Mouse (Mus musculus) midbrain, embryonic 12.5 days (tissue): ENCODE measurements around the gene Abca7. TPM values are rescaled to one million over a fixed set of nuclear protein-coding genes. Genes with fewer than 3 reads are reported as not detected.

Source experiments
- ATAC-seq: fragments of 200-750 bp; cut with Nextera tagmentation; 2 replicates; pipeline ENCODE4 v1.8.0; 2017; ENCODE audit warnings: low read depth, moderate TSS enrichment, moderate library complexity; ENCODE audit not compliant: low FRiP score
- H3K27ac ChIP-seq: fragments of 300-500 bp; sonication (generic); replicated peaks from 2 replicates; pipeline ENCODE4 v1.5.1; 2016; ENCODE audit warnings: mild to moderate bottlenecking
- H3K27me3 ChIP-seq: fragments of 300-500 bp; sonication (generic); 2 replicates; pipeline ENCODE4 v1.6.1; 2016; ENCODE audit warnings: mild to moderate bottlenecking
- H3K36me3 ChIP-seq: fragments of 300-500 bp; sonication (generic); 2 replicates; pipeline ENCODE4 v1.6.1; 2016
- H3K4me1 ChIP-seq: fragments of 300-500 bp; sonication (generic); 2 replicates; pipeline ENCODE4 v1.6.1; 2016
- H3K4me2 ChIP-seq: fragments of 300-500 bp; sonication (generic); replicated peaks from 2 replicates; pipeline ENCODE4 v1.6.1; 2016; ENCODE audit warnings: mild to moderate bottlenecking, moderate library complexity
- H3K4me3 ChIP-seq: fragments of 300-500 bp; sonication (generic); 2 replicates; pipeline ENCODE4 v1.5.1; 2016; ENCODE audit warnings: mild to moderate bottlenecking
- H3K9ac ChIP-seq: fragments of 300-500 bp; sonication (generic); replicated peaks from 2 replicates; pipeline ENCODE4 v1.6.1; 2016; ENCODE audit warnings: mild to moderate bottlenecking, moderate library complexity
- H3K9me3 ChIP-seq: fragments of 300-500 bp; sonication (generic); 2 replicates; pipeline ENCODE4 v1.6.1; 2016; ENCODE audit warnings: mild to moderate bottlenecking
- WGBS: fragments of 180-500 bp; shearing (Covaris S2); methylation state at CpG from one replicate; pipeline ENCODE4 v1.1.7; 2016; 5-methylcytosine and 5-hydroxymethylcytosine counted together
- polyA plus RNA-seq: library from polyadenylated mRNA; unstranded; fragments of >200 nt; fragmentation: Nextera tagmentation; extraction: Ambion mirVana; gene quantifications from 2 replicates; pipeline ENCODE4 v1.2.1, GENCODE M21; 2016

The Abca7 gene
- polyA plus RNA-seq, 1 experiment from 2014 or later: 7.6 TPM

GRCm38 (mm10) chr10:79986232-79986878, 9.9 kb upstream of the Abca7 start:
- no peak for ATAC-seq

GRCm38 (mm10) chr10:79986963-79987362, 9.3 kb upstream of the Abca7 start:
- Histone ChIP-seq H3K4me1 (peaks cover 41% of the 10 kb centered on the region), H3K4me3 (peak overlapping the region; percentile 1; the same call in 1 of the 2 replicates), H3K36me3 (no peaks in the 10 kb centered on the region), H3K9me3 (0 out of 2 replicates have a peak, but pooled peaks cover 4% of the 10 kb centered on the region), H3K27ac (no peak overlapping the region), H3K27me3 (peaks cover 48% of the 10 kb centered on the region), H3K9ac (peak overlapping the region; percentile 8), H3K4me2 (peak overlapping the region; percentile 7; the same call in 1 of the 2 replicates)
- WGBS: 6% methylated on average over 11 of the region's 11 CpGs
- no peak for ATAC-seq

More at GRCm38 (mm10) chr10:79986232-79986878, 9.9 kb upstream of the Abca7 start:
- Histone ChIP-seq H3K9me3 (no peaks in the 10 kb centered on the region), H3K36me3 (0 out of 2 replicates have a peak, but pooled peaks cover 1% of the 10 kb centered on the region), H3K27me3 (peaks cover 48% of the 10 kb centered on the region), H3K4me3 (peak overlapping the region; percentile 79), H3K27ac (peak overlapping the region; percentile 92), H3K9ac (peak overlapping the region; percentile 68; the same call in 1 of the 2 replicates), H3K4me2 (peak overlapping the region; percentile 89), H3K4me1 (peaks cover 44% of the 10 kb centered on the region)
- 48% methylated on average over 6 of the region's 6 CpGs for WGBS

- H3K9me3 ChIP-seq: 0 out of 2 replicates have a peak, but pooled peaks cover 4% of the 10 kb centered on the region
- no peaks in the 10 kb centered on the region for H3K36me3 ChIP-seq
- no peak for ATAC-seq
- H3K4me3 ChIP-seq: peak overlapping the region; percentile 47
- peak overlapping the region; percentile 54 for H3K4me2 ChIP-seq
- peak overlapping the region; percentile 50 for H3K9ac ChIP-seq
- H3K27ac ChIP-seq: 0 out of 2 replicates have a peak overlapping the region, but pooled peaks have one; percentile 20
- peaks cover 33% of the 10 kb centered on the region for H3K4me1 ChIP-seq
- H3K27me3 ChIP-seq: peaks cover 48% of the 10 kb centered on the region
- 12% methylated on average over 27 of the region's 27 CpGs for WGBS
These were observed 8.4 kb upstream of the Abca7 start for GRCm38 (mm10) chr10:79987771-79988505.

- peak within 1 kb of the TSS; percentile 47 for H3K4me3 ChIP-seq
- peaks cover 26% of the 10 kb centered on the region for H3K4me1 ChIP-seq
- no peak for ATAC-seq
- H3K4me2 ChIP-seq: peak within 1 kb of the TSS; percentile 54
- 1% methylated on average over 59 of the region's 59 CpGs for WGBS
- H3K36me3 ChIP-seq: no peaks in the 10 kb centered on the region
- 0 out of 2 replicates have a peak within 1 kb of the TSS, but pooled peaks have one; percentile 20 for H3K27ac ChIP-seq
- 0 out of 2 replicates have a peak, but pooled peaks cover 4% of the 10 kb centered on the region for H3K9me3 ChIP-seq
- H3K9ac ChIP-seq: peak within 1 kb of the TSS; percentile 50
- peaks cover 48% of the 10 kb centered on the region for H3K27me3 ChIP-seq
These were observed 7.6 kb upstream of the Abca7 start, which contains the start of gene Cnn2 for GRCm38 (mm10) chr10:79988506-79989271. TSS of gene Cnn2 (plus strand) at chr10:79988584.

- Histone ChIP-seq H3K4me3 (peak overlapping the region; percentile 47), H3K27ac (no peak overlapping the region), H3K4me2 (peak overlapping the region; percentile 54), H3K9me3 (0 out of 2 replicates have a peak, but pooled peaks cover 4% of the 10 kb centered on the region), H3K36me3 (no peaks in the 10 kb centered on the region), H3K27me3 (peaks cover 48% of the 10 kb centered on the region), H3K9ac (0 out of 2 replicates have a peak overlapping the region, but pooled peaks have one; percentile 11), H3K4me1 (peaks cover 25% of the 10 kb centered on the region)
- no peak for ATAC-seq
- 26% methylated on average over 8 of the region's 8 CpGs for WGBS
These were observed 7.0 kb upstream of the Abca7 start for GRCm38 (mm10) chr10:79989272-79989786.

- Histone ChIP-seq H3K4me3 (peak overlapping the region; percentile 22; the same call in 1 of the 2 replicates), H3K36me3 (no peaks in the 10 kb centered on the region), H3K27me3 (peaks cover 48% of the 10 kb centered on the region), H3K9ac (no peak overlapping the region), H3K27ac (no peak overlapping the region), H3K4me1 (peaks cover 25% of the 10 kb centered on the region), H3K9me3 (0 out of 2 replicates have a peak, but pooled peaks cover 4% of the 10 kb centered on the region), H3K4me2 (peak overlapping the region; percentile 54)
- ATAC-seq: no peak
- 18% methylated on average over 15 of the region's 15 CpGs for WGBS
These were observed 6.4 kb upstream of the Abca7 start for GRCm38 (mm10) chr10:79989870-79990269.

- Histone ChIP-seq H3K9ac (no peak overlapping the region), H3K27ac (no peak overlapping the region), H3K4me3 (no peak overlapping the region), H3K36me3 (no peaks in the 10 kb centered on the region), H3K4me1 (peaks cover 19% of the 10 kb centered on the region), H3K27me3 (peaks cover 48% of the 10 kb centered on the region), H3K9me3 (0 out of 2 replicates have a peak, but pooled peaks cover 4% of the 10 kb centered on the region), H3K4me2 (no peak overlapping the region)
- ATAC-seq: no peak
- WGBS: 59% methylated on average over 12 of the region's 12 CpGs
These were observed 5.2 kb upstream of the Abca7 start for GRCm38 (mm10) chr10:79991099-79991498.

- Histone ChIP-seq H3K27ac (no peak overlapping the region), H3K4me3 (no peak overlapping the region), H3K9me3 (0 out of 2 replicates have a peak, but pooled peaks cover 4% of the 10 kb centered on the region), H3K4me2 (no peak overlapping the region), H3K4me1 (peaks cover 17% of the 10 kb centered on the region; the same call in 1 of the 2 replicates), H3K9ac (no peak overlapping the region), H3K36me3 (no peaks in the 10 kb centered on the region), H3K27me3 (peaks cover 46% of the 10 kb centered on the region)
- 85% methylated on average over 6 of the region's 6 CpGs for WGBS
- ATAC-seq: no peak
These were observed 4.7 kb upstream of the Abca7 start for GRCm38 (mm10) chr10:79991548-79991947.

- Histone ChIP-seq H3K9me3 (0 out of 2 replicates have a peak, but pooled peaks cover 4% of the 10 kb centered on the region), H3K4me3 (no peak overlapping the region), H3K27me3 (peaks cover 32% of the 10 kb centered on the region), H3K4me2 (no peak overlapping the region), H3K27ac (no peak overlapping the region), H3K36me3 (no peaks in the 10 kb centered on the region), H3K4me1 (peaks cover 17% of the 10 kb centered on the region), H3K9ac (no peak overlapping the region; the same call in 1 of the 2 replicates)
- no peak for ATAC-seq
- WGBS: 92% methylated on average over 16 of the region's 16 CpGs
These were observed 1.7 kb upstream of the Abca7 start for GRCm38 (mm10) chr10:79994397-79995115.

- Histone ChIP-seq H3K9ac (no peak overlapping the region), H3K27me3 (peaks cover 31% of the 10 kb centered on the region), H3K9me3 (0 out of 2 replicates have a peak, but pooled peaks cover 4% of the 10 kb centered on the region), H3K4me2 (no peak overlapping the region), H3K36me3 (no peaks in the 10 kb centered on the region), H3K4me3 (no peak overlapping the region), H3K4me1 (peaks cover 17% of the 10 kb centered on the region), H3K27ac (no peak overlapping the region)
- no peak for ATAC-seq
- 95% methylated on average over 1 of the region's 1 CpGs for WGBS
These were observed 658 bp upstream of the Abca7 start for GRCm38 (mm10) chr10:79995636-79996035.
